Mouse (Mus musculus) frontal cortex, adult 2 months (tissue): Measurements from ENCODE around the gene Plxnb3. TPM values are rescaled to one million over a fixed set of nuclear protein-coding genes. Genes with fewer than 3 reads are reported as not detected.
"Not testable (repeated sequence)": the region's sequence is repeated elsewhere in the genome, so short reads cannot be mapped to it uniquely, and the experiment has no call there.

Source experiments
- DNase-seq, 2 experiments: peaks; one replicate each; pipeline ENCODE4 v3.0.0; 2022; ENCODE audit warnings: low spot score in 1 of 2; ENCODE audit errors: extremely low spot score in 1 of 2
- polyA plus RNA-seq: library from polyadenylated mRNA; depleted of rRNA; stranded (reverse); fragments of >200 nt; gene quantifications from 2 replicates; pipeline ENCODE4 v1.2.3, GENCODE M21; 2012; rRNA removed

Plxnb3 gene
- 11.4 and 12.2 TPM in 2 replicates for polyA plus RNA-seq

DNA sequence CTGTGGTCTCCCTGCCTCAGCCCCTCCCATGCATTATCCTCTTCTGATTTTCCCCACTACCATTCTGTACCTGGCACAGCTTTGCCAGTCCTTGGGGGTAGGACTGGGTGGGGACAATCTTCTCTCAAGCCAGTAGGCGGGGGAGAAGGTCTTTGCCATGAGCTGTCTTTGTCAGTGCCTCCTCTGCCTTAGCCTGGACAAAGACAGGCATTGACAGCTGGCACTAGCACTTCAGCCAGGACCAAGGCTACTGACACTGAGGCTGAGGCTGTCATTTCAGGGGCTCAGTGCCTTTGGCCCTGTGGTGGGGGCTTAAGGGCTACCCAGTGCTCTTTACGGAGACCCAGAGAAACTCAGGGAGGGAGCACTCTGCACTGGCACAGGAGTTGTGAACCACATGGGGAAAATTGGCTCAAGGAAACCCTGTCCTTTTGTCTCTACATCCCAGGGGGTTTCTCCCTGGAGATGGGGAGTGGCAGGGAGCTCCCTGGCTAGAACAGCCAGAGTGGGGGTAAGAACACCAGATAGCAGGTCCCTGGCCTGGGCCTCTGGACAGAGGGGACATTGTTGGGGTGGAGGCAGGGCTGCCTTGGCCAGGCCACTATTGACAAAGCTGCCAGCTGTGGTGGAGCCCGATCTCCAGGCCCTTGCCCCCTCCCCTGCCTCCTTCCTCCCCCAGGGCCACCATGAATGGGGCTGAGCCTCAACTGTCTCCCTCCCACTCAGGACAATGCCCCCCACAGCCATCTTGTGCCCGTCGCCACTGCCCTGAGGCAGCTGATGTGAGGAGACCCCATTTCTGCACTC, at the start of gene Plxnb3:
Plxnb3 (plus strand) TSS at position 757 of the 807 bp plus-strand sequence.
- DNase-seq: no peak

- no peak for DNase-seq
Observed at GRCm38 (mm10) chrX:73715476-73716108, 41.3 kb upstream of the Plxnb3 start.

- DNase-seq: peak; percentile 78 to 86
Observed at GRCm38 (mm10) chrX:73716109-73716661, 40.7 kb upstream of the Plxnb3 start, which contains the start of the genes Bcap31 and Abcd1. Bcap31 (minus strand) TSS chrX:73716175. Abcd1 (plus strand) TSS chrX:73716597.

DNA sequence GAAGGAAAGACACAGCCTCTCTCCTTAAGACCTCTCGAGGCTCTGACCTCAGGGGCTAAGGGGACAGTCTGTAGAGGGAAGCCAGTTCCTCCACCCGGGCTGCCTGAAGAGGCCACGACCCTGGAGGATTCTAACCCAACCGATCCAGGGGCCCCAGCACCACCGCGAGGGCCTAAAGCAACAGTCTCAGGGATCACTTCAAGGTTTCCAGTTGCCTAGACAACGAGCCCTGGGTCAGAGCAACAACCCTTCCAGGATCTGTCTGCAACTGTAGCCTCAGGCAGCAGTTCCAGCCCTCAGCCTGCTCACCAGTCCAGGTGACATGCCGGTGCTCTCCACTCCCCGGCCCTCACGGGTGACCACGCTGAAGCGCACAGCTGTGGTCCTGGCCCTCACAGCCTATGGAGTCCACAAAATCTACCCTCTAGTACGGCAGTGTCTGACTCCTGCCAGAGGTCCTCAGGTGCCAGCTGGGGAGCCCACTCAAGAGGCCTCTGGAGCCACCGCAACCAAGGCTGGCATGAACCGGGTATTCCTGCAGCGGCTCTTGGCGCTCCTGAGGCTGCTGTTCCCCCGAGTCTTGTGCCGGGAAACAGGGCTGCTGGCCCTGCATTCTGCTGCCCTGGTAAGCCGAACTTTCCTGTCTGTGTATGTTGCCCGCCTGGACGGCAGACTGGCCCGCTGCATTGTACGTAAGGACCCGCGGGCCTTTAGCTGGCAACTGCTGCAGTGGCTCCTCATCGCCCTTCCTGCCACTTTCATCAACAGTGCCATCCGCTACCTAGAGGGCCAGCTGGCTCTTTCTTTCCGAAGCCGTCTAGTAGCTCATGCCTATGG, 40.0 kb upstream of the Plxnb3 start:
- no peak for DNase-seq

DNA sequence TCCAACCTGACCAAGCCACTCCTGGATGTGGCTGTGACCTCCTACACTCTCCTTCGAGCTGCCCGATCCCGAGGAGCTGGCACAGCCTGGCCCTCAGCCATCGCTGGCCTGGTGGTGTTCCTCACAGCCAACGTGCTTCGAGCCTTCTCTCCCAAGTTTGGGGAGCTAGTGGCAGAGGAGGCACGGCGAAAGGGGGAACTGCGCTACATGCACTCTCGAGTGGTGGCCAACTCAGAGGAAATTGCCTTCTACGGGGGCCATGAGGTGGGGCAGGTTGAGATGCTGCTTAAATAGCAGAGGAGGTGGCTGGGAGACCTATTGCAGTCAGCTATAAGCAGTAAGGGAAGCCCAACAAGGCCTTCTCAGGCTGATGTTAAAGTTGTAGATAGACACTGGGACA, 39.2 kb upstream of the Plxnb3 start:
- DNase-seq: no peak

GRCm38 (mm10) chrX:73718271-73718670, 38.6 kb upstream of the Plxnb3 start:
- DNase-seq: no peak

- no peak for DNase-seq
Observed at GRCm38 (mm10) chrX:73718686-73719362, 38.1 kb upstream of the Plxnb3 start.

GRCm38 (mm10) chrX:73730908-73731307, 26.0 kb upstream of the Plxnb3 start:
- no peak for DNase-seq

- no peak for DNase-seq
Observed at GRCm38 (mm10) chrX:73738155-73738554, 18.7 kb upstream of the Plxnb3 start.

DNA sequence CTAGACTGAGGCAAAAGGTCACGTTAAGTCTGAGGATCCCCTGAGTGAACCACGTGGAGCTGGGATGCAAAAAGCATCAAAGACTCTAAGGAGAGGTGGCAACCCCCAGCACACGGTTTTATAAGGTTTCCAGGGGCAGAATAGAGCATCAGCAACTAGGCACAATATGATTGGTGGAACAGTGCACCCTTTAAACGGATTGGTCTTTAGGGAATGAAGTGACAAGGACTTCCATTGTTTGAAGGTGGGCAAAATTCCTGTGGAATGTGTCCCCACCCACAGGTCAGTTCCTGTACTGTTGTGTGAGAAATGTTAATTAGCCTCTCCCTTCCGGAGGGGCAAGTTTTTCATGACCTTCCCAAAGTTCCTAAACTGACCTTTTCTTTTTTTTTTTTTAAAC, 17.7 kb upstream of the Plxnb3 start:
- no peak for DNase-seq

DNA sequence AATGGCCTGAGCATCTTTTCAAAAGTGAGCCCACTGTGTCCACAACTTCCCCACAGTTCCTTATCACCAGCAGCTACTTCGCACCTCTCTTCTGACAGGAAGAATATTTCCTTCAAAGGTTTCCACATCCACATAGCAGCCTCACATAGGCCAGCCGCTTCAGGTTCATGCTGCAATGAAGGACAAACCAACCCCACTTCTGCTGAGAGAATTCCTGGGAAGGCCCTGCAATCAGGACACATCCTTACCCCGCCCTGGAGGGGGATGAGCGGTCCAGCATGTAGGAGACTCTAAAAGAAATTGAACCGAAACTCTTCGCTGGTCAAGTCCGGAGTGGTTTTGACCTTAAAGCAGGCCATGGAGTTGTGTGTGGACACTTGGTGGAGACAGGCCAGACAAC, 17.0 kb upstream of the Plxnb3 start:
- DNase-seq: not testable (repeated sequence)

DNA sequence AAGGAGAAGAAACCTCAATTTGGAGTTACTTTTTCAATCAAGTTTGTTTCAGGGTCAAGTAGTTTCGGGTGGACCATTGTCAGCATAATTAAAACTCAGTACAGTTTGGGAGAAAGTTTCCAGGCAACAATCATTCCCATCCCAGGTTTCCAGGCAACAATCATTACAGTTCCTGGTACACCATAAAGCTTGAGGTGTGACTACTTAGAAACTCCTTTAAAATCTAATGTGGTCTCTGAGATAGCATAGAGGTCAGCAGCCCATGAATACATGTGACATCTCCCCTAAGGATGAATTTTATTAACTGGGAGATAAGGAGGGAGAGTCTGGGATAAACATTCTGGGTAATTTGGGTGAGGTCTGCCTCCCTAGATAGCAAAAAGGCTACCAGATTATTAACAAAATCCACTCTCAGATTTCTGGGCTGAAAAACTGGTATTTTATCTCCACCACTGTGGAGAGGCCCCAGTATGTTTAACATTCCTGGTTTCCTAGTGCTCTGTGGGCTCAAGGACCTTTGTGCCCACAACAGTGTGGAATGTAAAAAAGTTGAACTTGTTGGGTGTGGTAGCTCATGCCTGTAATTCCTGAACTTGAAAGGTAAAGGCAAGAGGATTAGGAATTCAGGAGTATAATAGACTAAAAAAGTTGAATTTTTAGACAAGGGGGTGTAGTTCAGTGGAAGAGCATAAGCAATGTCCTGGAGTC, 12.0 kb upstream of the Plxnb3 start:
- DNase-seq: no peak

GRCm38 (mm10) chrX:73748977-73749376, 7.9 kb upstream of the Plxnb3 start:
- DNase-seq: no peak

DNA sequence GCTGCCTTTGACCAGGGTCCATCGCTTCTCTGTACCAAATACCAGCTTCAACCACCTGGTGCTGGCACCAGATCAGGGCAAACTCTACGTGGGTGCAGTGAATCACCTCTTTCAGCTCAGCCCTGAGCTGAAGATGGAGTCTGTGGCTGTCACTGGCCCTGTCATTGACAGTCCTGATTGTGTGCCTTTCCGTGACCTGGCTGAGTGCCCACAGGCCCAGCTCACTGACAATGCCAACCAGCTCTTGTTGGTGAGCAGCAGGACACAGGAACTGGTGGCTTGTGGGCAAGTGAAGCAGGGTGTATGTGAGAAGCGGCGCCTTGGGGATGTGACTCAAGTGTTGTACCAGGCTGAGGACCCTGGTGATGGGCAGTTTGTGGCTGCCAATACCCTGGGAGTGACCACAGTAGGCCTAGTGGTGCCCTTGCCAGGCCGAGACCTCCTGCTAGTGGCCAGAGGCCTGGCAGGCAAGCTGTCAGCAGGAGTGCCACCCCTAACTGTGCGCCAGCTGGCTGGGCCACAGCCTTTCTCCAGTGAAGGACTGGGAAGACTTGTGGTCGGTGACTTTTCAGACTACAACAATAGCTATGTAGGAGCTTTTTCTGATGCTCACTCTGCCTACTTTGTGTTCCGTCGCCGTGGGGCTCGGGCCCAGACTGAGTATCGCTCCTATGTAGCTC, 1.9 kb downstream of the Plxnb3 start:
- DNase-seq: peak in 1 of 2 experiments; percentile 17

DNA sequence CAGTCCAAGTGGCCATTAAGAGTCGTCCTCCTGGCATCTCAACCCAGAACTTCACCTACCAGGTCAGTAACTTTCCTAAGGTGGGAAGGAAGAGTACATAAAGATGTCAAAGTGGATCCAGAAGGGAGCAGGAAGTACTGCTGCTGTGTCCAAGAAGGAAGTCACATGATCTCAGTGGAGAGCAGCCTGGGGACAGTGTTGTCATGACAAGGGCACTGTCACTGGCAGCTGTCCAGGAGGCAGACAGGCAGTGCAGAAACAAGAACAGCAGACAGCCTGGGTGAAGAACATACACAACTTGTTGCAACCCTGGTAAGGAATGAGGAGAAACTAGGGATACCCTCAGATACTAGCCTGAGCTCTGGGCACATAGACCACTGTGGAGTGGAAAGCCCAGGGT, 8.4 kb downstream of the Plxnb3 start:
- no peak for DNase-seq

DNA sequence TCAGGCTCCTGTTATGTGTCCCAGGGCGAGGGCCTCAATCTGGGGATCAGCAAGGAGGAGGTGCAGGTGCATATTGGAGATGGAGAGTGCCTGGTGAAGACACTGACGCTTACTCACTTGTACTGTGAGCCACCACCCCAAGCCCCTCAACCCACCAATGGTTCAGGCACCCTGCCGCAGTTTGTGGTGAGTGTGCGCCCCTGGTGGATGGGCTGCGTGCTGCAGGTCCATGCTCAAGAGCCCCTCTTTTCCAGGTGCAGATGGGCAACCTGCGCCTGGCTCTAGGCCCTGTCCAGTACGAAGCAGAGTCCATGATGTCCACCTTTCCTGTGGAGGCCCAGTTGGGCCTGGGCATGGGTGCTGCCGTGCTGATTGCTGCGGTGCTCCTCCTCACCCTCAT, 10.4 kb downstream of the Plxnb3 start:
- no peak for DNase-seq

- peak in 1 of 2 experiments; percentile 51 for DNase-seq
Observed at GRCm38 (mm10) chrX:73774168-73774760, 17.4 kb downstream of the Plxnb3 start, which contains the start of gene Srpk3. Srpk3 (plus strand) TSS chrX:73774405.

DNA sequence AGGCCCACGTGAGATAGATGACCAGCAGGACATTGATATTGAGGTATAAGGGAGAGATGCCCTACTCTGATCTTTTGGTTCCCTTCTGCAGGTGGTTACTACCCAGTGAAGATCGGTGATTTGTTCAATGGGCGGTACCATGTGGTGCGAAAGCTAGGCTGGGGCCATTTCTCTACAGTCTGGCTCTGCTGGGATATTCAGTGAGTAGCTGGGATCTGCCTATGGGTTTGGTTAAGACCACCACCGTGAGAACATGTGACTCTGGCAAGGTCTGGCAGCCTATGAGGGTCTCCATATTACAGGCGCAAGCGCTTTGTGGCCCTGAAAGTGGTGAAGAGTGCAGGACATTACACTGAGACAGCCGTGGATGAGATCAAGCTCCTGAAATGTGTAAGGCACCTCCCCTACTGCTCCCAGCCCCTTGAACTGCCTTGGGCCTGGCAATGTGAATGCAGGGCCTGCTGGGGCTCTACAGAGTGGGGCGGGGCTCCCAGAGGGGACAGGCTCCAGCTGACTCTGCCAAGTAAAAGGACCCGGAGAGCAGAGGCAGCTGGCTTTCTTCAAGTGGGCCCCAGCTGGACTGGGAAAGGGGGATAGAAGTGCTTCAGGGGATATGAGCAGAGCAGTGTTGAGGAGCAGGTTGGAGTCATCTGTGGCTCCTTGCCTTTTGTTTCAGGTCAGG, 18.1 kb downstream of the Plxnb3 start:
- DNase-seq: no peak
